Mouse (Mus musculus): ENCODE data around the gene Vamp5.

DNA sequence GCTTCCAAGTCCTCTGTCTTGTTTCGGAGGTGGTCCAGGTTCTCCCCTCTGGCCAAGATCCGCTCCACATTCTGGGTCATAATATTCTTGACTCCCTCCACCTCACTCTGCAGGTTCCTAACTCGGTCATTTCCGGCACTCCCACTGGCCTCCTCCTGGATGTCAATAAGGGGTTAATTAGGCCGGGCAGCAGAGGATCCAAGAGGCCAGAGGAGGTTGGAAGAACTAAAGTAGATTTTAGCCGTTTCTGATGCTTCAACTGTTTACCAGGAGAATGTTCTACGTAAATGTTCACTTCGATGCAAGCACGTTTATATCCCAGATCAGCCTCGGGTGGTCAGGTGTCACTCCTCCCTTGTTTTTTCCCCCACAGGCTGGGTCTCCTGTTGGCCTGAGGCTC is 8.0 kb upstream of the Vamp5 start:
- no peak for TF ChIP-seq POLR2A (IDR thresholded peaks at IDR 0.05; ENCODE audit: low read depth, low read length)
- TF ChIP-seq NRF1 (IDR thresholded peaks at IDR 0.05; ENCODE audit: low read depth, low read length), result no peak
- no peak for TF ChIP-seq CTCF (conservative IDR thresholded peaks at IDR 0.05 in 1 of 2, IDR thresholded peaks at IDR 0.05 in 1 of 2; ENCODE audit: low read depth in 2 of 2, low read length in 2 of 2)
- no peak for TF ChIP-seq POLR2AphosphoS2 (IDR thresholded peaks at IDR 0.05; ENCODE audit: low read depth, low read length)
- no peak for TF ChIP-seq ZKSCAN1 (IDR thresholded peaks at IDR 0.05; ENCODE audit: borderline replicate concordance, low read depth, low read length)
- no peak for TF ChIP-seq SMC3 (IDR thresholded peaks at IDR 0.05; ENCODE audit: low read depth, low read length)
- no peak for TF ChIP-seq ZNF384 (IDR thresholded peaks at IDR 0.05; ENCODE audit: low read depth, low read length)
- TF ChIP-seq HCFC1 (IDR thresholded peaks at IDR 0.05; ENCODE audit: low read depth, low read length), result no peak
- no peak for TF ChIP-seq IRF4 (IDR thresholded peaks at IDR 0.05; ENCODE audit: low read depth, low read length)
- TF ChIP-seq ZMIZ1 (IDR thresholded peaks at IDR 0.05; ENCODE audit: low read depth, low read length), result no peak
- TF ChIP-seq NELFE (IDR thresholded peaks at IDR 0.05; ENCODE audit: low read depth, low read length), result no peak
- TF ChIP-seq CHD2 (IDR thresholded peaks at IDR 0.05; ENCODE audit: low read length), result no peak
- TF ChIP-seq USF1 (IDR thresholded peaks at IDR 0.05; ENCODE audit: low read depth, low read length), result no peak
- TF ChIP-seq E2F4 (IDR thresholded peaks at IDR 0.05; ENCODE audit: insufficient replicate concordance, low read depth, low read length), result no peak
